Mouse (Mus musculus) heart, postnatal 0 days (tissue): ENCODE results near the gene 2310039H08Rik.

Source experiments
- CTCF ChIP-seq: IDR thresholded peaks from 2 replicates; pipeline ENCODE4 v1.5.1; 2016; ENCODE audit warnings: antibody characterized with exemption, control low read depth, low read depth
- EP300 ChIP-seq: IDR thresholded peaks from 2 replicates; pipeline ENCODE4 v1.6.1; 2016; ENCODE audit warnings: antibody characterized with exemption, low read depth

- TF ChIP-seq CTCF (no peak), EP300 (no peak)
Measured at GRCm38 (mm10) chr17:46728904-46729318, 43.5 kb upstream of the 2310039H08Rik start, which contains the start of gene Gnmt.
